Mouse (Mus musculus) frontal cortex, postnatal 36 days (tissue): Measurements from ENCODE around the gene Armc7.
"Not testable (repeated sequence)": the region's sequence is repeated elsewhere in the genome, so short reads cannot be mapped to it uniquely, and the experiment has no call there.

ENCODE experiments used
- DNase-seq, 2 experiments: peaks; one replicate each; pipeline ENCODE4 v3.0.0; 2022; ENCODE audit warnings: low spot score in 2 of 2

The Armc7 gene

DNA sequence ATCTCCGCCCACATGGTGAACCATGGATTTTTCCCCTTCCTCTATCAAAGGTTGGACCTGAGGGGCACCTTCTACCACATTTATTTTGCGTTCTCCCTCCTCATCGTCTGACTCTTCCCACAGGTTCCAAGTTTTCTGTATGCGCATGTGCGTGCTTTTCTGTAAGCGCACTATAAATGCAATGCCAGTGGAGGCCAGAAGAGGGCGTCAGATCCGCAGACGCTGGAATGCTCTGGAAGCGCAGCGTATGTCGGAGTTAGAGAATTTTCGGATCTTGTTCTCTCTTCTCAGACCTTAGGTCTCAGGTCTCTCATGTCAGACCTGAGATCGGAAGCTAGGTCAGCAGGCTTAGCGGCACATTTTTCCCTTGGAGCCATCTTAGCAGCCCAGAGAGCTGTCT, 19.8 kb upstream of the Armc7 start:
- DNase-seq, result no peak

- no peak for DNase-seq
Observed at GRCm38 (mm10) chr11:115456182-115456581, 19.3 kb upstream of the Armc7 start.

GRCm38 (mm10) chr11:115457405-115457804, 18.1 kb upstream of the Armc7 start:
- DNase-seq, result no peak

GRCm38 (mm10) chr11:115460976-115461375, 14.5 kb upstream of the Armc7 start:
- no peak for DNase-seq

GRCm38 (mm10) chr11:115461846-115462242, 13.6 kb upstream of the Armc7 start:
- DNase-seq, result no peak

DNA sequence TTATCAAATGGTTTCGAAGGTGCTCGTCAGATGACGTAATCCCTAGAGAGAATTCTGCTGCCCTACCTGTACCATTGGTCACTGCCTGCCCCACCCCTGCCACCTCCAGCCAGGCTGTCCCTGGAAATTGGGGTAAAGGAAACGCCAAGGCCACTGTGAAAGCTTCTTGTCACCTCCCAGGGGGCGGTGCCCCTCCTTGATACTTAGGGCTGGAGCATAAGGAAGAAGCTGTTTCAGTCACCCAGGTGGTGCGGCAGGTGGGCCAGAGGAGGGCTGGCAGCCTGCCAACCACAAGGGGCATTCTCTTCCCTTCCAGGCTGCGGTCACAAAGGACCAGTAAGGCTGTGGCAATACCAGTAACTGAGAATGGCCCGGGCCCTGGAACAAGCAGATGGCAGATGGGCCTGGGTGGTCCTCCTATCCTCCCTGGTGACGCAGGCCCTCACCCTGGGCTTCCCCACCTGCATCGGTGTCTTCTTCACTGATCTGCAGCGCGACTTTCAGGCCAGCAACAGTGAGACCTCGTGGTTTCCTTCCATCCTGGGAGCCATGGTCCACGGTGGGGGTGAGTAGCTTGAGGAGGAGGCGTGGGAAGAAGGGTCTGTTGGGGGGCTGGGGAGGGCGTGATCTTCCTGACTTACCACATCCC, 13.1 kb upstream of the Armc7 start, which contains the start of gene Slc16a5:
Gene Slc16a5, plus strand, starts transcription at position 232 of the 649 bp plus-strand sequence.
- DNase-seq, result no peak

GRCm38 (mm10) chr11:115463397-115463796, 12.1 kb upstream of the Armc7 start:
- no peak for DNase-seq

DNA sequence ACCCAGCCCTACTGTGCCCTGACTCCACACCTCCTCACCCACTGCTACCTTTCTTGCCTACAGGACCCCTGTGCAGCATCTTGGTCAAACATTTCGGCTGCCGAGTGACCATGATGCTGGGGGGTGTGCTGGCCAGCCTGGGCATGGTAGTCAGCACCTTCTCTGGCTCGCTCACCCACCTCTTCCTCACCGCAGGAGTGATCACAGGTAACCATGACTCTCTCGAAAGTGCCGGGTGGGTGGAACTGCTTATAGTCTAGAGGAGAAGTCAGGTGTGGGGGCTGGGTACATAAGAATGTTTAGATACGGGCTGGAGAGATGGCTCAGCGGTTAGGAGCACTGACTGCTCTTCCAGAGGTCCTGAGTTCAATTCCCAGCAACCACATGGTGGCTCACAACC, 10.6 kb upstream of the Armc7 start:
- no peak for DNase-seq

GRCm38 (mm10) chr11:115467217-115467618, 8.2 kb upstream of the Armc7 start:
- no peak for DNase-seq

GRCm38 (mm10) chr11:115472183-115472582, 3.3 kb upstream of the Armc7 start:
- no peak for DNase-seq

- DNase-seq, result peak; percentile 98 to 99
Observed at GRCm38 (mm10) chr11:115473626-115474275, 1.7 kb upstream of the Armc7 start.

DNA sequence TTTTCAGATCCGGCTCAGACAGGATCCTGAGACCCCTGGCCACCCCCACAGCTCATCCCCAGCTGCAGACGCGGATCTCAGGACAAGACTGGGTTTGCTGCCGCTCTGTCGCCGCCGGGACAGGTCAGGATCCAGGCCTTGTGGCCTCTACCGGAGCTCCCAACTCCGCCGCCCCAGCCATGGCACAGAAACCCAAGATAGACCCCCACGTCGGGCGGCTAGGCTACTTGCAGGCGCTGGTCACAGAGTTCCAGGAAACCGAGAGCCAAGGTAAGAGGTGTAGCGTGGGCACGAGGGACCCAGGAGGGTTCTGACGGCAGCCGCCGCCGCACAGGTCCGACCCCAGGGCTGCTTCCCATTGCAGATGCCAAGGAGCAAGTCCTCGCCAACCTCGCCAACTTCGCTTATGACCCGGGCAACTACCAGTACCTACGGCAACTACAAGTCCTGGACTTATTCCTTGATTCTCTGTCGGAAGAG, 331 bp downstream of the Armc7 start:
- DNase-seq, result no peak

DNA sequence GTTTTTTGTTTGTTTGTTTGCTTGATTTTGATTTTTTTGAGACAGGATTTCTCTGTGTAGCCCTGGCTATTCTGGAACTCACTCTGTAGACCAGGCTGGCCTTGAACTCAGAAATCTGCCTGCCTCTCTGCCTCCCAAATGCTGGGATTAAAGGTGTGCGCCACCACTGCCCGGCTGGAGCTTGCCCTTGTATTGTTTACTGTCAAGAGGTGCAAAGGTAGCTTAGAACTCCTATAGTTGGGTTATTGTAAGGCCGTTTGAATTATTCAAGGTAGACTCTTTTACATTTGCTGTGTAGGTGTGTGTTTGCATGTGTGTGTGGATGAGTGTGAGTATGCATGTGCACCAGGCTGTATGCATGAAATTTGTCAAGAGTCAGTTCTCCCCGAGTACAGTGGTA, 1.2 kb downstream of the Armc7 start:
- not testable (repeated sequence) for DNase-seq

GRCm38 (mm10) chr11:115477388-115477787, 1.9 kb downstream of the Armc7 start:
- not testable (repeated sequence) for DNase-seq

- DNase-seq, result no peak
Observed at GRCm38 (mm10) chr11:115478296-115478938, 3.0 kb downstream of the Armc7 start.

DNA sequence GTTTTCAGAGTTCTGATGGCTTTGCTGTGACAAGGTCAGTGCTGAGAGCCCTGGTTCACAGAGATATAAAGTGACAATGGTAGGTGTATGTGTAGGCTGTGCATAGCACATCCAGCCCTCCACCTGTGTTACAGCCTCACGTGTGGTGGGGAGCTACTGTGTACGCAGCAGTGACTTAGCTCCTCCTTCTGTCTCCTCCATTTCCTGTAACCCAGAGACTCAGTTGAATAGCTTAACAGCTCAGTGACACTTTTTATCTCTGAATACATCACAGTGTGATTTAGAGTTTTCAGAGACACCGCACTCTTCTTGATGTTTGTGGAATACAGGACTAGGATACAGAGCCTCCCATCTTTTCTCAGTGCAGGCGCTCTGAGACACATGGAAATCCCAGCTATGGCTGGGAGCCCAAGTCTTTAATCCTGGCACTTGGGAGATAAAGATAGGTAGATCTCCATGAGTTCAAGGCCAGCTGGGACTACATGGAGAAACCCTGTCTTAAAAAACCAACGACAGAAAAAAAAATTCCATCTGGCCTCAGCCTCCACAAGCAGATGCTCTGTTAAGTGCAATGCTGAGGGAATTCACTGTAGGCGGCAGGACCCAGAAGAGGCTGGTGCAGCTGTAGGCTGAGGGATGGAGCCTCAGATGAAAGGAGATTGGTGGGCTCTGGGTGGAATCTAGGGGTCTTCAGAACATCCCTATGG, 6.2 kb downstream of the Armc7 start:
- peak; percentile 64 to 88 for DNase-seq

DNA sequence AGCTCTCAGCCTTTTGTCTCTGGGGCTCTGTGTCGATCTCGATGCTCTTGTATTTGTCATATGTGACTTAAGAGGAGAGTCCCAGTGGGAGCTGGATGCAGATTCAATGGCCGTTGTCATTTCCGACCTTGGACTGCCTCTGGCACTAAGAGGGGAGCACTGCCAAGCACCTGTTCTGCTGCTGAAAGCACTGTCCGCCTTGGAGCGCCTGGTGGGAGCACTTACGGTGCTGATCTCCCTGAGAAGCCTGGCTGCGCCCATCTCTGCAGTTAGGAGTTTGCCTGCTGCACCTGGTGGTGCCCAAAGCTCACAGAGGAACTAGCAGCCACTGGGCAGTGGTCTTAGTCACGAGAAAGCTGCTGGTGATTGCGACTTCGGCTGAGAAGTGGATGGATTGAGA, 7.8 kb downstream of the Armc7 start:
- DNase-seq, result no peak

DNA sequence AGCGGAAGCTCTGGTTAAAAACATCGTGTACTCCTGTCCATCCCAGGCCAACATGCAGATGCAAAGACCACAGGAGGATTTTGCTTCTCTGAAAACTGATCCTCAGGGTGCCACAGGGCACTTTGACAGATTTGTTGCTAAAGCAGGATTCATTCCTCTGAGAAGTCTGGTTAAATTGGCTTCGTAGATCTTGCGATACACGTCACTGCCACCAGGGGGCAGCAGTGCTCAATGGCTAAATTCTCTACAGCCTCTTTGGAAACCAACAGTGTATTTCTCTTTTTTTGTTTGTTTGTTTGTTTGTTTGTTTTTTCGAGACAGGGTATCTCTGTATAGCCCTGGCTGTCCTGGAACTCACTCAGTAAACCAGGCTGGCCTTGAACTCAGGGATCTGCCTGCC, 8.3 kb downstream of the Armc7 start:
- peak; percentile 85 to 88 for DNase-seq

DNA sequence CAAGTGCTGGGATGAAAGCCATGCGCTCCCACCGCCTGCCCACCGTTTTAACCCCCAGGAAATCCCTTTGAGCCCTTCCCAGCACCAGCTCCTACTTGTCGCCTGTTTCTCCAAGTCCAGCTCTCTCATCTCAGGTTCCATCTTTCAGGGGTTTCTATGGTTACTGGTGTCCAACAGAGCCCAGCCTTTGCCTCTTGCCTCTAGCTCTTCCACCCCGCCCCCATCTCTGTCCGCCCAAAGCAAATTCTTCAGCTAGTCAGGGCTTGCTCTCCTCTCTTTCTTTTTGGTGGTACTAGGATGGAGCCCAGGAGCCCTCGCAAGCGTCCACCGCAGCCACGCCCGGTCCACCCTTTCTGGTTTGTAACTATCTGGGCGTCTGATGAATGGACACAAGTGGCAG, 9.7 kb downstream of the Armc7 start:
- DNase-seq, result no peak

- no peak for DNase-seq
Observed at GRCm38 (mm10) chr11:115488551-115489104, 13.2 kb downstream of the Armc7 start.

DNA sequence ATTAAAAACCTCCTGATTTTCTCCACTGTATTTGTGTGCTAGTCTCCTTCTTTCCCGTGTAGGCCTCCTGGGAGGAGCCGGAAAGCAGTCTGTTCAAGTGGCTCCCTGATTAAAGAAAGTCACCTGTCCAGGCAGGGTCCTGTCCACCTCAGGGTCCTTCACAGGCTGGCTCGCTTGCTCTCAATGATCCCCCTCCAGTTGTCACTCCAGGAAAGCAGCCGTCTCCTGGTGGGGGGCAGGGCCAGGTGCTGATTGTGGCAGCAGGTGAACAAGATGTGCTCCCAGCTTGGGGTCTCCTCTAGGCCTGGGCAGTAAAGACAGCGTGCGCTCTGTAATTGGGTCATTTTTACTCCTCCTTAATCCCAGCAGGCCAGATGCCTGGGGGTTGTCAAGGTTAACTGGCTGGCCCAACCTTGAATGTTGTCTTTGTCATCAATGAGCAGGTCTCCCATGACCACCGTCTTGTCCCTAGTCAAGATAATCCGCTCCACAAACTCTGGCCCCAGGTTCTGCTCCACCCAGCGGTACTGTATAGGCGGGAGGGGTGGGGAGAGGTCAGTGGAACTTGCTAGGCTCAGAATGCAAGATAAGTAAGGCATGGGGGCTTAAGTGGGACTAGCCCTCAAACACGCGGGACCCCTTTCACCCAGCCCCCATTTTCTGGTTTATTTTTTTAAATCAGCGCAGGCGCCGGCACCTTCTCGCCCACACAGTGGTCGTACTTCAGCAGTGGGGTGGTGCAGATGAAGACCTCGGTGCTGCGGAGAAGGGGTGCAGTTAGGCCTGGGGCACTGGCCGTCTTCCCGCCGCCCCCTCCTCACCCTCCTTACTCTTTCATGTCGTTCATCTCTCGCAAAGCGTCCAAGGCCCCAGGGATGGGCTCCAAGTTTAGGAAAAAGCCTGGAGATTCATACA, 15.2 kb downstream of the Armc7 start:
- DNase-seq, result no peak
